Mouse (Mus musculus) ES-Bruce4 (cell line): Measurements from ENCODE around the gene Unc5b. TPM values are rescaled to one million over a fixed set of nuclear protein-coding genes. Genes with fewer than 3 reads are reported as not detected.
"Not testable (repeated sequence)": the region's sequence is repeated elsewhere in the genome, so short reads cannot be mapped to it uniquely, and the experiment has no call there.

Experiments used
- H3K27ac ChIP-seq: 2 replicates; pipeline ENCODE4 v1.5.1; 2012; ENCODE audit warnings: low read length, inconsistent platforms; ENCODE audit not compliant: insufficient read depth
- H3K27me3 ChIP-seq: 2 replicates; pipeline ENCODE4 v1.6.1; 2012; ENCODE audit warnings: mild to moderate bottlenecking, low read length, inconsistent platforms; ENCODE audit not compliant: control insufficient read depth, poor library complexity, insufficient read depth, severe bottlenecking
- H3K36me3 ChIP-seq: 2 replicates; pipeline ENCODE4 v1.6.1; 2012; ENCODE audit warnings: inconsistent platforms, mild to moderate bottlenecking, low read length, moderate library complexity; ENCODE audit not compliant: control insufficient read depth, poor library complexity, insufficient read depth, severe bottlenecking
- H3K4me1 ChIP-seq: one replicate; pipeline ENCODE4 v1.8.1; 2011; ENCODE audit warnings: low read length; ENCODE audit not compliant: control insufficient read depth, insufficient read depth
- H3K4me3 ChIP-seq: 2 replicates; pipeline ENCODE4 v1.5.1; 2011; ENCODE audit warnings: low read depth, mild to moderate bottlenecking, low read length
- H3K9ac ChIP-seq: 2 replicates; pipeline ENCODE4 v1.6.1; 2012; ENCODE audit warnings: low read depth, mild to moderate bottlenecking, inconsistent platforms; ENCODE audit not compliant: poor library complexity, severe bottlenecking
- H3K9me3 ChIP-seq: replicated peaks from 2 replicates; pipeline ENCODE4 v1.6.1; 2012; ENCODE audit warnings: mild to moderate bottlenecking, low read length, inconsistent platforms; ENCODE audit not compliant: control insufficient read depth, poor library complexity, insufficient read depth, severe bottlenecking
- CTCF ChIP-seq: IDR thresholded peaks from one replicate; pipeline ENCODE4 v1.8.1; 2011; ENCODE audit warnings: low read depth, low read length
- EP300 ChIP-seq: IDR thresholded peaks from 2 replicates; pipeline ENCODE4 v1.6.1; 2011; ENCODE audit warnings: low read depth, low read length; ENCODE audit not compliant: insufficient read depth
- POLR2A ChIP-seq: IDR thresholded peaks from one replicate; pipeline ENCODE4 v1.8.1; 2011; ENCODE audit warnings: low read length; ENCODE audit not compliant: insufficient read depth
- polyA plus RNA-seq: library from polyadenylated mRNA; stranded (reverse); fragments of >200 nt; gene quantifications from 2 replicates; pipeline ENCODE4 v1.2.4, GENCODE M21; 2011; ENCODE audit warnings: low read depth; ENCODE audit not compliant: missing spikeins, insufficient read depth, insufficient read length

Unc5b gene
- polyA plus RNA-seq, 1 experiment: 36.7 TPM

- H3K9me3 ChIP-seq: no peaks in the 10 kb centered on the region
- no peak overlapping the region for H3K4me3 ChIP-seq
- no peaks in the 10 kb centered on the region for H3K36me3 ChIP-seq
- H3K27me3 ChIP-seq: no peaks in the 10 kb centered on the region
- peaks cover 2% of the 10 kb centered on the region for H3K4me1 ChIP-seq
- TF ChIP-seq EP300: no peak
- TF ChIP-seq CTCF: no peak
- no peak for TF ChIP-seq POLR2A
- H3K27ac ChIP-seq: no peak overlapping the region
- H3K9ac ChIP-seq: no peak overlapping the region
Measured at GRCm38 (mm10) chr10:60747667-60748212, 83.6 kb downstream of the Unc5b start.

DNA sequence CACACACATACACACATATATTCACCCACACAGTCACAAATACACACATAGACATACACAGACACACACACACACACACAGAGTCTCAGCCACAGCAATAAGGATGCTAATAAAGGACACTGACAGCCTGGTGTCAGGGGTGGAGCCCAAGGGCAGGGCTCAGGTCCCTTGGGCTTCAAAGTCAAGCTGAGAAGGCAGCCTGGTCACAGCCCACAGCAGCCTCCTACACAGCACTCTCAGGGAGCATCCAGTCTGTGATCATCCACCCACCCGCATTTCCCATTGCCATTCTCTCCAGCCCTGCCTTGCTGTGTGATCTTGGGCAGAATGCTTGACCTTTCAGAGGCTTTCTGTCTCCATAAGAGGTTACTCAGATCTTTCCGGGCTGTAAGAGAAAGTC is 84.9 kb downstream of the Unc5b start:
- no peaks in the 10 kb centered on the region for H3K27me3 ChIP-seq
- H3K36me3 ChIP-seq: no peaks in the 10 kb centered on the region
- H3K4me3 ChIP-seq: no peak overlapping the region
- no peak overlapping the region for H3K9ac ChIP-seq
- H3K27ac ChIP-seq: no peak overlapping the region
- peaks cover 2% of the 10 kb centered on the region for H3K4me1 ChIP-seq
- no peaks in the 10 kb centered on the region for H3K9me3 ChIP-seq
- TF ChIP-seq EP300 (no peak), POLR2A (no peak), CTCF (no peak)

- H3K4me3 ChIP-seq: no peak overlapping the region
- no peaks in the 10 kb centered on the region for H3K27me3 ChIP-seq
- H3K4me1 ChIP-seq: no peaks in the 10 kb centered on the region
- no peak overlapping the region for H3K27ac ChIP-seq
- H3K9ac ChIP-seq: no peak overlapping the region
- H3K36me3 ChIP-seq: no peaks in the 10 kb centered on the region
- no peaks in the 10 kb centered on the region for H3K9me3 ChIP-seq
- TF ChIP-seq CTCF (no peak), EP300 (no peak), POLR2A (no peak)
Measured at GRCm38 (mm10) chr10:60744543-60745290, 86.7 kb downstream of the Unc5b start.

DNA sequence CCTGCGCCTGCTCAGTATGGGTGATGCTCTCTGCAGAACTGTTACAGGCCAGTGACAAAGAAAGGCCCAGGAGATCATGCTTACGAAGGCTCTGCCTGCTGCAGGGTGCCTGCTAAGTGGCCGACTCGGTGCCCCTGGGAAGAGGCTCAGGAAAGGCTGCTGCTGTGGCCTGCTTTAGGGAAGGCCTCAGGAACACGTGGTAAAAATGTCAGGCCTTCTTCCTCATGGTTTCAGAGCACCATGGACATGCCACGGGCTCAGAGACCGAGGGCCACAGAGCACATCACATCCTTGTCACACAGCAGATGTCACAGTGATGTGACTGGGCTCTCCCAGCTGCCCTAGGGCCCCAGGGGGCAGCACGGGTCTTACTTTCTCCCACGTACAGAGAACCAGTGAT is 87.7 kb downstream of the Unc5b start:
- H3K4me1 ChIP-seq: no peaks in the 10 kb centered on the region
- no peak for TF ChIP-seq CTCF
- TF ChIP-seq POLR2A: no peak
- TF ChIP-seq EP300: no peak
- no peaks in the 10 kb centered on the region for H3K27me3 ChIP-seq
- no peaks in the 10 kb centered on the region for H3K36me3 ChIP-seq
- no peak overlapping the region for H3K9ac ChIP-seq
- no peak overlapping the region for H3K27ac ChIP-seq
- no peak overlapping the region for H3K4me3 ChIP-seq
- H3K9me3 ChIP-seq: no peaks in the 10 kb centered on the region

DNA sequence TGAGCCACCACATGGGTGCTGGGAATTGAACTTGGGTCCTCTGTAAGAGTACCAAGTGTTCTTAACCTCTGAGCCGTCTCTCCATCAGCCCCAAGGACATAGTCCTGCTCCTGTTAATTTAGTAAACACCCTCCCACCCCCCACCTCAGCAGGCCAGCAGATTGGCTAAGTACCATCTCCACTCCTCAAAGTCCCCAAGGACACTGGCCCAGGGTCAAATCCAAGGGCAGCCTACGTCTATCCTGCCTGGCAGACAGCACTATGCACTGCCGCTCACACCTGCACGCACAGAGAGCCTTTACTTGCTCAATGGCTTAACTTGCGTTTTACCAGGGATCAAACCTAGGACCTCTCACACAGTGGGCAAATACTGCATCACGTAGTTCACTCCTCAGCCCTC is 88.4 kb downstream of the Unc5b start:
- Histone ChIP-seq H3K4me1 (no peaks in the 10 kb centered on the region), H3K27me3 (no peaks in the 10 kb centered on the region), H3K9ac (no peak overlapping the region), H3K36me3 (no peaks in the 10 kb centered on the region), H3K9me3 (no peaks in the 10 kb centered on the region), H3K27ac (no peak overlapping the region), H3K4me3 (no peak overlapping the region)
- TF ChIP-seq EP300 (no peak), POLR2A (no peak), CTCF (no peak)

GRCm38 (mm10) chr10:60742296-60742695 is 89.1 kb downstream of the Unc5b start:
- not testable (repeated sequence) for H3K27me3 ChIP-seq, H3K9ac ChIP-seq, H3K36me3 ChIP-seq, H3K9me3 ChIP-seq, H3K4me1 ChIP-seq, H3K27ac ChIP-seq, H3K4me3 ChIP-seq
